Mouse (Mus musculus): Measurements from ENCODE around the gene Lrch1. TPM values are rescaled to one million over a fixed set of nuclear protein-coding genes. Genes with fewer than 3 reads are reported as not detected.

Gene Lrch1
- total RNA-seq, 1 experiment: 3.3 TPM

DNA sequence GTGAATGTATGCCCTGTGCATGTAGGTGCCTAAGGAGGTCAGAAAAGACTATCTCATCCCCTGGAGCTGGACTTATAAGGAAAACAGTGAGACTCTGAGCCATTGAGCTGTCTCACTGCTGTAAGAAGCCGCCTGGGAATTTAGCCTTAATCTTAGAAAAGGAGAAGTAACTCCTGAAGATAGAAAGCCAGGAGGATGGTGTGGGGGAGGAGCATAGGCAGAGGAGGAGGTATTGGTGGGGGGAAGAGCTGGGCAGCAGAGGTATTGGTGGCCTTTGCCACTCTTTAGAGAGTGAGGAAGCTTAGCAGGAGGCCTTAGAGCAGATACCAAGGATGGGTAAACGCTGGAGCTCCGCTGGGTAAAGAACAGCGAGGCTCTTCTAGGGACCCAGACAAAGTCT, 41.6 kb upstream of the Lrch1 start:
- Histone ChIP-seq H3K4me1 (ENCODE audit: control insufficient read depth in 2 of 2, insufficient read depth in 2 of 2, low read length in 2 of 2, poor library complexity in 1 of 2) (peaks cover 0 to 3% of the 10 kb centered on the region in 2 experiments; a peak in 1 of 4 replicates), H3K9ac (ENCODE audit: insufficient read depth, low read depth, low read length, poor library complexity, severe bottlenecking) (no peak overlapping the region), H3K9me3 (ENCODE audit: control insufficient read depth, insufficient read depth, low read depth, low read length) (no peaks in the 10 kb centered on the region), H3K4me3 (ENCODE audit: insufficient read depth in 1 of 2, low read depth in 1 of 2, low read length in 2 of 2, poor library complexity in 1 of 2, severe bottlenecking in 1 of 2) (no peak overlapping the region), H3K36me3 (ENCODE audit: control insufficient read depth, insufficient read depth, low read length, poor library complexity, severe bottlenecking) (no peaks in the 10 kb centered on the region), H3K27ac (ENCODE audit: insufficient read depth, low read depth, low read length, poor library complexity, severe bottlenecking) (no peak overlapping the region)
- no peak for TF ChIP-seq CHD2 (IDR thresholded peaks at IDR 0.05; ENCODE audit: low read depth, low read length)
- no peak for TF ChIP-seq ZNF384 (IDR thresholded peaks at IDR 0.05; ENCODE audit: low read depth, low read length)
- no peak for TF ChIP-seq HCFC1 (IDR thresholded peaks at IDR 0.05; ENCODE audit: borderline replicate concordance, insufficient read depth, low read length)
- TF ChIP-seq ZC3H11A (IDR thresholded peaks at IDR 0.05; ENCODE audit: borderline replicate concordance, low read depth, low read length): no peak
- TF ChIP-seq MAFK (IDR thresholded peaks at IDR 0.05; ENCODE audit: insufficient read depth, low read depth, low read length): no peak
- in situ Hi-C loops (cut with MboI; ENCODE audit: low sequenced_read_pairs in 2 of 2, unreplicated experiment in 2 of 2): loop anchor here (25.0 kb wide), 1 partner anchor 227 kb away; no protein-coding TSS in a partner anchor
- DNase-seq (ENCODE audit: low read depth, low spot score): no peak

DNA sequence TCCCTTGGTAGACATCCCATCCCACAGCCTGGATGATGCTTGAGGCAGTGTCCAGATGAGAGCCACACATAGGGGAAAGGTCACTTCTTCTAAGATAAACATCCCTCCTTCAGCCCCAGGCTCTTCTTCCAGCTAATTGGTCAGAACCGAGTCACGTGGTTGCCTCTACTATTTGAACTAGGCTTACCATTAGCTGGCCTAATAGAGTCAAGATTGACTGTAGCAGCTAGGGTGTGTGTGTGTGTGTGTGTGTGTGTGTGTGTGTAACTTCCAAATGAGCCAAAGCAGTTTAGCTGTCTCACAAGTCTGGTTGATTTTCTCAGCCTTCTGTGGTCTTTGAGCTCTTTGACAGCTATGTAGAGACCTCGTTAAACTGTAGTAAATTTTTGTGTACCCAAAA, 38.9 kb upstream of the Lrch1 start:
- in situ Hi-C loops (cut with MboI; ENCODE audit: low sequenced_read_pairs in 2 of 2, unreplicated experiment in 2 of 2): loop anchor here (25.0 kb wide), 1 partner anchor 224 kb away; no protein-coding TSS in a partner anchor
- no peaks in the 10 kb centered on the region for H3K9me3 ChIP-seq (ENCODE audit: control insufficient read depth, insufficient read depth, low read depth, low read length)
- no peaks in the 10 kb centered on the region for H3K36me3 ChIP-seq (ENCODE audit: control insufficient read depth, insufficient read depth, low read length, poor library complexity, severe bottlenecking)

DNA sequence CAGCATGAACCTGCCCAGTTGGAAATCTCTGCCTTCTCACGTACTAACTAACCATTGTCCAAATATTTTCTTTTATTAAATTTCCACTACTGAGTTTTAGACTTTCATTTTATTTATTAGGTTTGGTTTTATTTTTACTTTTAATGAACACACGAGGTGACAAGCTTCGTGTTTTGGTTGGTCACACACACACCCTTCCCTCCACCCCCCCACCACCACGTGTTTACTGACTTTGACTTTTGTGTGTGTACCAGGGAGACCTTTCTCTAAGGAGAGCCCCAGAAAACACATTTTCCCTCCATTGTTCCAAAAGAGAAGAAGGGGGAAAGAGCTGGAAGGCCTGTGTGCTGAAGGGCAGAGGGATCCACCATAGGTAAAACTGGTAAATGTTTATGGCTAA, 38.0 kb upstream of the Lrch1 start:
- no peak overlapping the region for H3K4me3 ChIP-seq (ENCODE audit: insufficient read depth in 1 of 2, low read depth in 1 of 2, low read length in 2 of 2, poor library complexity in 1 of 2, severe bottlenecking in 1 of 2)
- H3K4me1 ChIP-seq (ENCODE audit: control insufficient read depth in 2 of 2, insufficient read depth in 2 of 2, low read length in 2 of 2, poor library complexity in 1 of 2): peaks cover 0 to 3% of the 10 kb centered on the region in 2 experiments; a peak in 1 of 4 replicates
- no peak overlapping the region for H3K27ac ChIP-seq (ENCODE audit: insufficient read depth, low read depth, low read length, poor library complexity, severe bottlenecking)
- H3K9ac ChIP-seq (ENCODE audit: insufficient read depth, low read depth, low read length, poor library complexity, severe bottlenecking): no peak overlapping the region
- DNase-seq (ENCODE audit: low read depth, low spot score): no peak
- no peak for TF ChIP-seq CHD2 (IDR thresholded peaks at IDR 0.05; ENCODE audit: low read depth, low read length)
- TF ChIP-seq ZNF384 (IDR thresholded peaks at IDR 0.05; ENCODE audit: low read depth, low read length): no peak
- TF ChIP-seq HCFC1 (IDR thresholded peaks at IDR 0.05; ENCODE audit: borderline replicate concordance, insufficient read depth, low read length): no peak
- TF ChIP-seq ZC3H11A (IDR thresholded peaks at IDR 0.05; ENCODE audit: borderline replicate concordance, low read depth, low read length): no peak
- TF ChIP-seq MAFK (IDR thresholded peaks at IDR 0.05; ENCODE audit: insufficient read depth, low read depth, low read length): no peak
- no peaks in the 10 kb centered on the region for H3K36me3 ChIP-seq (ENCODE audit: control insufficient read depth, insufficient read depth, low read length, poor library complexity, severe bottlenecking)
- no peaks in the 10 kb centered on the region for H3K9me3 ChIP-seq (ENCODE audit: control insufficient read depth, insufficient read depth, low read depth, low read length)
- in situ Hi-C loops (cut with MboI; ENCODE audit: low sequenced_read_pairs in 2 of 2, unreplicated experiment in 2 of 2): loop anchor here (25.0 kb wide), 1 partner anchor 223 kb away; no protein-coding TSS in a partner anchor

More for the DNA sequence above, 38.9 kb upstream of the Lrch1 start:
- H3K27ac ChIP-seq (ENCODE audit: insufficient read depth, low read depth, low read length, poor library complexity, severe bottlenecking): no peak overlapping the region
- no peak overlapping the region for H3K4me3 ChIP-seq (ENCODE audit: insufficient read depth in 1 of 2, low read depth in 1 of 2, low read length in 2 of 2, poor library complexity in 1 of 2, severe bottlenecking in 1 of 2)
- no peak overlapping the region for H3K9ac ChIP-seq (ENCODE audit: insufficient read depth, low read depth, low read length, poor library complexity, severe bottlenecking)
- no peak for TF ChIP-seq MAFK (IDR thresholded peaks at IDR 0.05; ENCODE audit: insufficient read depth, low read depth, low read length)
- no peak for TF ChIP-seq ZNF384 (IDR thresholded peaks at IDR 0.05; ENCODE audit: low read depth, low read length)
- no peak for TF ChIP-seq ZC3H11A (IDR thresholded peaks at IDR 0.05; ENCODE audit: borderline replicate concordance, low read depth, low read length)
- TF ChIP-seq CHD2 (IDR thresholded peaks at IDR 0.05; ENCODE audit: low read depth, low read length): no peak
- no peak for TF ChIP-seq HCFC1 (IDR thresholded peaks at IDR 0.05; ENCODE audit: borderline replicate concordance, insufficient read depth, low read length)
- H3K4me1 ChIP-seq (ENCODE audit: control insufficient read depth in 2 of 2, insufficient read depth in 2 of 2, low read length in 2 of 2, poor library complexity in 1 of 2): peaks cover 0 to 3% of the 10 kb centered on the region in 2 experiments; a peak in 1 of 4 replicates
- no peak for DNase-seq (ENCODE audit: low read depth, low spot score)

DNA sequence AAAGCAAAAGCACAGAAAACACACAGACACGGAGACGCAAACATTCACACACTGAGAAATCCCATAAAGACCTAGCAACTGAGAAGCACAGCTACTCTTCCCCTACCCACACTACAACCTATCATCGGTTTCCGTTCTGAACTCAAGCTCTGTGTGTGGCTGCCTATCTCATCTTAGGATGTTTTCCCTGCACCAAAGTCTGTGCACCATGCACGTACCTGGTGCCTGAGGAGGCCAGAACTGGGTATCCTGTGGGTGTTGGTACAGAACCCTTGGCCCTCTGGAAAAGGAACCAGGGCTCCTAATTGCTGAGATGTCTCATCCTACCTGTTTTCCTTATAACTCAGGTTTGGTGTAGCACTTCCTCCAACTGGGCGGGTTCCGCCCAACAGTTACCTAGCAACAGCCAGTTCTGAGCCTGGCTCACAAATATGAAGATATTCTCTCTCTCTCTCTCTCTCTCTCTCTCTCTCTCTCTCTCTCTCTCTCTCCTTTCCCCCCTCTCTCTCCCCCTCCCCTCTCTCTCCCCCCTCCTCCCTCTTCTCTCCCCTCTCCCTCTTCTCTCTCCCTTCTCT, 37.2 kb upstream of the Lrch1 start:
- no peak overlapping the region for H3K4me3 ChIP-seq (ENCODE audit: insufficient read depth in 1 of 2, low read depth in 1 of 2, low read length in 2 of 2, poor library complexity in 1 of 2, severe bottlenecking in 1 of 2)
- no peaks in the 10 kb centered on the region for H3K9me3 ChIP-seq (ENCODE audit: control insufficient read depth, insufficient read depth, low read depth, low read length)
- H3K9ac ChIP-seq (ENCODE audit: insufficient read depth, low read depth, low read length, poor library complexity, severe bottlenecking): no peak overlapping the region
- peaks cover 0 to 3% of the 10 kb centered on the region in 2 experiments; a peak in 1 of 4 replicates for H3K4me1 ChIP-seq (ENCODE audit: control insufficient read depth in 2 of 2, insufficient read depth in 2 of 2, low read length in 2 of 2, poor library complexity in 1 of 2)
- TF ChIP-seq MAFK (IDR thresholded peaks at IDR 0.05; ENCODE audit: insufficient read depth, low read depth, low read length) (no peak), CHD2 (IDR thresholded peaks at IDR 0.05; ENCODE audit: low read depth, low read length) (no peak), ZC3H11A (IDR thresholded peaks at IDR 0.05; ENCODE audit: borderline replicate concordance, low read depth, low read length) (no peak), HCFC1 (IDR thresholded peaks at IDR 0.05; ENCODE audit: borderline replicate concordance, insufficient read depth, low read length) (no peak), ZNF384 (IDR thresholded peaks at IDR 0.05; ENCODE audit: low read depth, low read length) (no peak)
- in situ Hi-C loops (cut with MboI; ENCODE audit: low sequenced_read_pairs in 2 of 2, unreplicated experiment in 2 of 2): loop anchor here (25.0 kb wide), 1 partner anchor 223 kb away; no protein-coding TSS in a partner anchor
- no peak for DNase-seq (ENCODE audit: low read depth, low spot score)
- no peaks in the 10 kb centered on the region for H3K36me3 ChIP-seq (ENCODE audit: control insufficient read depth, insufficient read depth, low read length, poor library complexity, severe bottlenecking)
- H3K27ac ChIP-seq (ENCODE audit: insufficient read depth, low read depth, low read length, poor library complexity, severe bottlenecking): no peak overlapping the region

Data from ES-E14 (cell line).